Mouse (Mus musculus) erythroblast, embryonic 14.5 days (primary cell): ENCODE results near the gene Gm49396.

Experiments
- GATA1 ChIP-seq: IDR thresholded peaks from 2 replicates; pipeline ENCODE4 v1.6.1; 2012; ENCODE audit warnings: low read length, inconsistent platforms, mixed read lengths
- TAL1 ChIP-seq: IDR thresholded peaks from 3 replicates; pipeline ENCODE4 v1.6.1; 2012; ENCODE audit warnings: low read length, inconsistent platforms, mixed read lengths

- TF ChIP-seq GATA1 (no peak), TAL1 (no peak)
These were observed 25.7 kb downstream of the Gm49396 start, which contains the start of gene Kmt2b for GRCm38 (mm10) chr7:30588676-30589434.
